Mouse (Mus musculus): Measurements from ENCODE around the gene Atf2. TPM values are rescaled to one million over a fixed set of nuclear protein-coding genes. Genes with fewer than 3 reads are reported as not detected.
"Not testable (repeated sequence)": the region's sequence is repeated elsewhere in the genome, so short reads cannot be mapped to it uniquely, and the experiment has no call there.

Atf2 gene
- polyA plus RNA-seq, 1 experiment from 2014 or later, result 30.7 TPM

GRCm38 (mm10) chr2:73903536-73903935 is 11.1 kb upstream of the Atf2 start:
- WGBS (ENCODE audit: missing documents), result 100% methylated on average over 2 of the region's 2 CpGs

GRCm38 (mm10) chr2:73902328-73902727 is 9.9 kb upstream of the Atf2 start:
- H3K4me3 ChIP-seq (ENCODE audit: inconsistent target); H3K79me2 ChIP-seq (ENCODE audit: inconsistent target); H3K27ac ChIP-seq: not testable (repeated sequence)
- WGBS (ENCODE audit: missing documents), result 92% methylated on average over 3 of the region's 3 CpGs
- peaks cover 14% of the 10 kb centered on the region for H3K36me3 ChIP-seq (ENCODE audit: inconsistent target)

More at GRCm38 (mm10) chr2:73903536-73903935, 11.1 kb upstream of the Atf2 start:
- Histone ChIP-seq H3K27ac (no peak overlapping the region), H3K36me3 (ENCODE audit: inconsistent target) (peaks cover 25% of the 10 kb centered on the region), H3K79me2 (ENCODE audit: inconsistent target) (no peaks in the 10 kb centered on the region), H3K4me3 (ENCODE audit: inconsistent target) (no peak overlapping the region)

DNA sequence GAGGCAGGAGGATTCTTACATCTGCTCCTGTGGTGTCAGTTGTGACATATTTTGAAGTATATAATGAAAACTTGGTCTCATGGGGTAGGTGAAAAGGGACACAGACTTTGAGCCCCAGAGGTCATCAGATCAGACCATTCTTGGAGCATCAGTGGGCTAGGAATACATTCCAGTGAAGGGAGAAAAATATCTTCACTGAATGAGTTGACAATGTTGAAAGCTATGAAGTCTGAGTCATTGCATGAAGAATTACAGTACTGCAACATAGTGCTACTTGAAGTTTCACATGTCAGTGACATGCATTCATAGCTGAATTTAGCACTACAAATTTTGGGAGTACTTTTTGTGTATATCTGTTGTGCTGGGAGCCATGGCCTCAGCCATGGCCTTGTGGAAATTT is 8.7 kb upstream of the Atf2 start:
- no peaks in the 10 kb centered on the region for H3K79me2 ChIP-seq (ENCODE audit: inconsistent target)
- no peak overlapping the region for H3K4me3 ChIP-seq (ENCODE audit: inconsistent target)
- H3K27ac ChIP-seq, result no peak overlapping the region
- peaks cover 7% of the 10 kb centered on the region; the same call in 1 of the 2 replicates for H3K36me3 ChIP-seq (ENCODE audit: inconsistent target)

GRCm38 (mm10) chr2:73900364-73900763 is 7.9 kb upstream of the Atf2 start:
- Histone ChIP-seq H3K79me2 (ENCODE audit: inconsistent target) (no peaks in the 10 kb centered on the region), H3K27ac (no peak overlapping the region), H3K36me3 (ENCODE audit: inconsistent target) (peaks cover 2% of the 10 kb centered on the region; the same call in 1 of the 2 replicates), H3K4me3 (ENCODE audit: inconsistent target) (no peak overlapping the region)
- WGBS (ENCODE audit: missing documents), result 91% methylated on average over 1 of the region's 1 CpGs

- H3K79me2 ChIP-seq (ENCODE audit: inconsistent target); H3K36me3 ChIP-seq (ENCODE audit: inconsistent target); H3K27ac ChIP-seq; H3K4me3 ChIP-seq (ENCODE audit: inconsistent target): not testable (repeated sequence)
- 96% methylated on average over 2 of the region's 4 CpGs for WGBS (ENCODE audit: missing documents)
These were observed 4.5 kb upstream of the Atf2 start for GRCm38 (mm10) chr2:73896919-73897318.

- H3K79me2 ChIP-seq (ENCODE audit: inconsistent target), result peaks cover 37% of the 10 kb centered on the region
- H3K4me3 ChIP-seq (ENCODE audit: inconsistent target), result peak overlapping the region; percentile 85
- WGBS (ENCODE audit: missing documents), result 56% methylated on average over 19 of the region's 22 CpGs
- H3K27ac ChIP-seq, result peak overlapping the region; percentile 32; the same call in 1 of the 2 replicates
- H3K36me3 ChIP-seq (ENCODE audit: inconsistent target), result no peaks in the 10 kb centered on the region
These were observed 1.2 kb upstream of the Atf2 start for GRCm38 (mm10) chr2:73893473-73894270.

GRCm38 (mm10) chr2:73891701-73892463 is 557 bp downstream of the Atf2 start:
- 3% methylated on average over 52 of the region's 54 CpGs for WGBS (ENCODE audit: missing documents)
- Histone ChIP-seq H3K4me3 (ENCODE audit: inconsistent target) (peak overlapping the region; percentile 93), H3K79me2 (ENCODE audit: inconsistent target) (peaks cover 55% of the 10 kb centered on the region), H3K36me3 (ENCODE audit: inconsistent target) (no peaks in the 10 kb centered on the region), H3K27ac (peak overlapping the region; percentile 85)

DNA sequence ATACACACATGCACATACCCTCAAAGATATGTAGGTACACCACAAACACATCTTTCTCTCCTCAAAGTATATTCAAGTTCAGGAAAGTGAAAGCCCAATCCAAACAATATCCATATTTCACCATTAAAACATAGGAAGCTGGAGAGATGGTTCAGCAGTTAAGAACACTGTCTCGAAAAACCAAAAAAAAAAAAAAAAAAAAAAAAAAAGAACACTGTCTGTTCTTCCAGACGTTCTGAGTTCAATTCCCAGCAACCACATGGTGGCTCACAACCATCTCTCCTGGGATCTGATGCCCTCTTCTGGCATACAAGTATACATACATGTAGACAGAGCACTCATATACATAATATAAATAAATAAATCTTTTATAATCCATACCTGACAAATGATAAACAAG is 6.4 kb downstream of the Atf2 start:
- H3K79me2 ChIP-seq (ENCODE audit: inconsistent target), result peaks cover 100% of the 10 kb centered on the region
- no peaks in the 10 kb centered on the region for H3K36me3 ChIP-seq (ENCODE audit: inconsistent target)
- no peak overlapping the region for H3K27ac ChIP-seq
- 75% methylated on average over 1 of the region's 2 CpGs for WGBS (ENCODE audit: missing documents)
- H3K4me3 ChIP-seq (ENCODE audit: inconsistent target), result no peak overlapping the region

- peaks cover 79% of the 10 kb centered on the region for H3K79me2 ChIP-seq (ENCODE audit: inconsistent target)
- no peak overlapping the region for H3K4me3 ChIP-seq (ENCODE audit: inconsistent target)
- H3K36me3 ChIP-seq (ENCODE audit: inconsistent target), result 0 out of 2 replicates have a peak, but pooled peaks cover 6% of the 10 kb centered on the region
- no peak overlapping the region for H3K27ac ChIP-seq
- WGBS (ENCODE audit: missing documents), result 93% methylated on average over 2 of the region's 2 CpGs
These were observed 14.5 kb downstream of the Atf2 start for GRCm38 (mm10) chr2:73877891-73878290.

DNA sequence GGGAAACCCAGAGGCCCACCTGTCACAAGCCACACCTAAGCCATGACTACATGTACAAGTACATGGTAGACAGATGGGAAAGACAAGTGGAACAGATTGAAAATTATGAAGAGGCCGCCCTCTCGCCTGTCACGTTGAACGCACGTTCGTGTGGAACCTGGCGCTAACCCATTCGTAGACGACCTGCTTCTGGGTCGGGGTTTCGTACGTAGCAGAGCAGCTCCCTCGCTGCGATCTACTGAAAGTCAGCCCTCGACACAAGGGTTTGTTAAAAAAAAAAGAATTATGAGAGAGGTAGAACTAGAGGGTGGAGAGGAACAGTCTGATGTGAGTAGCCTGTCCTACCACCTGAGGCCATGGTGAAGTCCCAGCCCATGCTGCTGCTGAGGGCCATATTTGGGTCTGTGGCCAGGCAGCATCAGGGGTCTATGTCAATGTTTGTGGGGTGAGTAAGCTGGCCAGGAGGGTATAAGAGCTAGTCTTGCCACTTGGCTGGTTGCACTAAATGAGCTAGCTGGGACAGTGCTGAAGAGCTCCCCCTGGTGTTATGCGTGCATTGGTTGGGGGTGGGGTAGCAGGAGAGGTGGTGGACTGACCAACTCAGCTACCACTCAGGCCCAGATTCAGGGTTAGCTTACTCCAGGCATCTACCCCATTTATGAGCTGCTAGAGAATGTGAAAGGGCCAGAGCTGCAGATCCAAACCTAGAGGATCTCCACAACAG is 24.5 kb downstream of the Atf2 start:
- H3K79me2 ChIP-seq (ENCODE audit: inconsistent target), result peaks cover 68% of the 10 kb centered on the region
- no peak overlapping the region for H3K4me3 ChIP-seq (ENCODE audit: inconsistent target)
- no peak overlapping the region for H3K27ac ChIP-seq
- 0 out of 2 replicates have a peak, but pooled peaks cover 10% of the 10 kb centered on the region for H3K36me3 ChIP-seq (ENCODE audit: inconsistent target)
- 73% methylated on average over 16 of the region's 16 CpGs for WGBS (ENCODE audit: missing documents)

DNA sequence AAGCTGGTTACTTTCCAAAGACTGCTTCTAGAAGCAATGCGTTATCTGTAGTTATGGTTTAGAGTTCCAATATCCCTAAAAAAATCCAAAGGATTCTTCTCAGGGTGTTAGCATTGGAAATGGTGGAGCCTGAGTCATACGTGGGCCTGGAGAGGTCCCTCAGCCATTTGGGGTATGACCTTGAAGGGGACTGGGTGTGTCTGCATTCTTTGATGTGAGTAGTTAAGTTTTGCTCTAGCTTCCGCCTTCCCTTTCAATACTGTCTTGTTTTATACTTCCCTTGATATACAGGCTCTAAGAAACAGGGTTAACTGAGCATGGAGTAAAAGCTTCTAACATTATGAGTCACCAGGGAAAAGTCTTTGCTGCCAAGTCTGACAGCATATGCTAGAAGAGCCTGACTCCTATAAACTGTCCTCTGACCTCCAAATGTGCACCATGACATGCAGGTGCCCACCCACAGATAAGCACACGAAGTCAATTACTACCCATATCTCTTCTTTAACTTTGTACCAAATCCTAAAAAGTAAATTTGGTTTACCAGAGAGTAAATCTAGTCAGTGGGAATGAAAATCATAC is 32.3 kb downstream of the Atf2 start:
- Histone ChIP-seq H3K27ac (no peak overlapping the region), H3K79me2 (ENCODE audit: inconsistent target) (peaks cover 20% of the 10 kb centered on the region), H3K36me3 (ENCODE audit: inconsistent target) (peaks cover 10% of the 10 kb centered on the region; the same call in 1 of the 2 replicates), H3K4me3 (ENCODE audit: inconsistent target) (no peak overlapping the region)
- WGBS (ENCODE audit: missing documents), result 94% methylated on average over 4 of the region's 4 CpGs

DNA sequence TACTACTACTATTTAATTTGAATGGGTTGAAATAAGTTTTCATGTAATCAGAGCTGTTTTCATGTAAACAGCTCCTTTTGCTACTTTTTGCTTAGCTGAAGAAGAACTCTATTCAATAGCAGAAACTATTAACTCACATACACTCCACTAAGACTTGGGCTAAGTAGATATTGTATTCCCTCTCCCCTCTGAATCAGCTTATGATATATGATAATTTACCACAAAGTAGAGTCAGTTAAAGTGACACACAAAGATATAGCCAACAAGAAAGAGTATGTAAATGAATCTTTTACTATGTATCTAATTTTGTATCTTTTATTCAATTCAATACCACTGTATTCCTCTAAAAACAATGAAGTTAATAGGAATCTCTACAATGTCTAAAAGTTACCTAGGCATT is 35.1 kb downstream of the Atf2 start:
- Histone ChIP-seq H3K27ac (no peak overlapping the region), H3K4me3 (ENCODE audit: inconsistent target) (no peak overlapping the region), H3K79me2 (ENCODE audit: inconsistent target) (no peaks in the 10 kb centered on the region), H3K36me3 (ENCODE audit: inconsistent target) (peaks cover 2% of the 10 kb centered on the region; the same call in 1 of the 2 replicates)

- Histone ChIP-seq H3K36me3 (ENCODE audit: inconsistent target) (no peaks in the 10 kb centered on the region), H3K79me2 (ENCODE audit: inconsistent target) (no peaks in the 10 kb centered on the region), H3K4me3 (ENCODE audit: inconsistent target) (no peak overlapping the region), H3K27ac (no peak overlapping the region)
- 58% methylated on average over 1 of the region's 1 CpGs for WGBS (ENCODE audit: missing documents)
These were observed 36.2 kb downstream of the Atf2 start for GRCm38 (mm10) chr2:73856246-73856645.

- H3K4me3 ChIP-seq (ENCODE audit: inconsistent target), result no peak overlapping the region
- WGBS (ENCODE audit: missing documents), result 95% methylated on average over 2 of the region's 2 CpGs
- H3K36me3 ChIP-seq (ENCODE audit: inconsistent target), result peaks cover 11% of the 10 kb centered on the region
- H3K79me2 ChIP-seq (ENCODE audit: inconsistent target), result no peaks in the 10 kb centered on the region
- no peak overlapping the region for H3K27ac ChIP-seq
These were observed 57.9 kb downstream of the Atf2 start for GRCm38 (mm10) chr2:73834406-73835015.

Data from macrophage (primary cell).